In genomic region chr4:57085750-57086400, GRCm38 (mm10) we compare ENCODE assay signal across 30 mouse cellular contexts. TPM values are rescaled to one million over a fixed set of nuclear protein-coding genes. Genes with fewer than 3 reads are reported as not detected.
A peak's percentile ranks its signal among the peaks of the same experiment; 100 is the strongest.
DNase-seq lines count a peak whose midpoint lies in the region; ATAC-seq and TF ChIP-seq lines count a peak whose summit lies in the region.
"Had no signal": no experiment of that assay in that cellular context is flagged by ENCODE, and none has a peak within 500 bp of the region (broad histone marks: within the 10 kb centered on the region; RNA-seq: fewer than 3 reads in every experiment).

No protein-coding gene starts in this region.

- no peak for TF ChIP-seq POLR2A in brain, embryonic 14.5 days (IDR thresholded peaks at IDR 0.05; ENCODE audit: borderline replicate concordance, extremely low read depth, insufficient read depth, insufficient read length, poor library complexity, severe bottlenecking)

- no peak overlapping the region for H3K27ac ChIP-seq in embryonic facial prominence, embryonic 14.5 days (replicated peaks; ENCODE audit: low read depth, low read length)
- H3K27ac ChIP-seq in embryonic facial prominence, embryonic 10.5 days (replicated peaks): no peak overlapping the region
- H3K27ac ChIP-seq in kidney, embryonic 16.5 days (ENCODE audit: low read length): no peak overlapping the region
- H3K27ac ChIP-seq: embryonic facial prominence, embryonic 13.5 days; gastrocnemius, adult 2 months; heart, adult 2 months; hindbrain, embryonic 10.5 days; hindbrain, postnatal 0 days; intestine, embryonic 15.5 days; liver, embryonic 14.5 days; macrophage; midbrain, embryonic 15.5 days; neural tube, embryonic 15.5 days had no signal

- TF ChIP-seq CTCF in brain, embryonic 14.5 days (IDR thresholded peaks at IDR 0.05; ENCODE audit: borderline replicate concordance, extremely low read depth, insufficient read depth, insufficient read length): no peak

- H3K27me3 ChIP-seq in embryonic facial prominence, embryonic 14.5 days (replicated peaks; ENCODE audit: control insufficient read depth, insufficient read depth, low read length): no peaks in the 10 kb centered on the region
- H3K27me3 ChIP-seq in embryonic facial prominence, embryonic 10.5 days (replicated peaks; ENCODE audit: low read depth, poor library complexity, severe bottlenecking): no peaks in the 10 kb centered on the region
- H3K27me3 ChIP-seq in kidney, embryonic 16.5 days (ENCODE audit: insufficient read depth, low read length): no peaks in the 10 kb centered on the region
- H3K27me3 ChIP-seq: CH12.LX; embryonic facial prominence, embryonic 13.5 days; intestine, embryonic 15.5 days; midbrain, embryonic 15.5 days; neural tube, embryonic 15.5 days had no signal

- peak; percentile 73 for ATAC-seq in embryonic facial prominence, embryonic 14.5 days (ENCODE audit: low read depth)
- ATAC-seq in kidney, embryonic 16.5 days (ENCODE audit: low FRiP score, low TSS enrichment): peak; percentile 70
- ATAC-seq: forebrain, embryonic 16.5 days; hindbrain, postnatal 0 days; intestine, embryonic 15.5 days; midbrain, embryonic 15.5 days had no signal

- H3K9me3 ChIP-seq in embryonic facial prominence, embryonic 14.5 days (ENCODE audit: control insufficient read depth, low read length): no peaks in the 10 kb centered on the region
- H3K9me3 ChIP-seq in embryonic facial prominence, embryonic 10.5 days: no peaks in the 10 kb centered on the region
- H3K9me3 ChIP-seq in kidney, embryonic 16.5 days (ENCODE audit: low read length): no peaks in the 10 kb centered on the region
- H3K9me3 ChIP-seq: embryonic facial prominence, embryonic 13.5 days; intestine, embryonic 15.5 days; midbrain, embryonic 15.5 days; neural tube, embryonic 15.5 days had no signal

- H3K4me1 ChIP-seq in embryonic facial prominence, embryonic 14.5 days (ENCODE audit: control insufficient read depth, insufficient read depth, low read length): no peaks in the 10 kb centered on the region; the same call in 1 of the 2 replicates
- peaks cover 20% of the 10 kb centered on the region for H3K4me1 ChIP-seq in embryonic facial prominence, embryonic 10.5 days
- H3K4me1 ChIP-seq in kidney, embryonic 16.5 days (ENCODE audit: insufficient read depth, low read length): peaks cover 5% of the 10 kb centered on the region; the same call in 1 of the 2 replicates
- H3K4me1 ChIP-seq: intestine, embryonic 15.5 days had no signal

- no peak overlapping the region for H3K9ac ChIP-seq in embryonic facial prominence, embryonic 14.5 days (ENCODE audit: low read depth, low read length)
- H3K9ac ChIP-seq in kidney, embryonic 16.5 days (replicated peaks; ENCODE audit: low read length): no peak overlapping the region
- H3K9ac ChIP-seq: embryonic facial prominence, embryonic 13.5 days; intestine, embryonic 15.5 days; liver, embryonic 14.5 days; midbrain, embryonic 15.5 days; neural tube, embryonic 15.5 days had no signal

- 63% methylated on average over 10 of the region's 10 CpGs for WGBS in embryonic facial prominence, embryonic 14.5 days
- 65% methylated on average over 10 of the region's 10 CpGs for WGBS in embryonic facial prominence, embryonic 10.5 days
- WGBS in kidney, embryonic 16.5 days: 50% methylated on average over 10 of the region's 10 CpGs

- no peak overlapping the region for H3K4me2 ChIP-seq in embryonic facial prominence, embryonic 14.5 days (ENCODE audit: low read depth, low read length)
- H3K4me2 ChIP-seq in kidney, embryonic 16.5 days (replicated peaks; ENCODE audit: low read depth, low read length): no peak overlapping the region
- H3K4me2 ChIP-seq: embryonic facial prominence, embryonic 13.5 days; intestine, embryonic 15.5 days; midbrain, embryonic 15.5 days; neural tube, embryonic 15.5 days had no signal

- H3K4me3 ChIP-seq in embryonic facial prominence, embryonic 14.5 days (ENCODE audit: low read depth, low read length): no peak overlapping the region
- no peak overlapping the region for H3K4me3 ChIP-seq in embryonic facial prominence, embryonic 10.5 days
- H3K4me3 ChIP-seq in kidney, embryonic 16.5 days (ENCODE audit: low read length): no peak overlapping the region
- H3K4me3 ChIP-seq: embryonic facial prominence, embryonic 13.5 days; erythroblast, embryonic 14.5 days; gastrocnemius, adult 2 months; heart, adult 2 months; hindbrain, embryonic 10.5 days; intestine, embryonic 15.5 days; midbrain, embryonic 15.5 days; neural tube, embryonic 15.5 days had no signal

- no peaks in the 10 kb centered on the region for H3K36me3 ChIP-seq in embryonic facial prominence, embryonic 14.5 days (ENCODE audit: control insufficient read depth, insufficient read depth, low read length)
- no peaks in the 10 kb centered on the region for H3K36me3 ChIP-seq in embryonic facial prominence, embryonic 10.5 days (replicated peaks)
- H3K36me3 ChIP-seq in kidney, embryonic 16.5 days (ENCODE audit: insufficient read depth, low read length): no peaks in the 10 kb centered on the region
- H3K36me3 ChIP-seq: embryonic facial prominence, embryonic 13.5 days; hindbrain, embryonic 10.5 days; intestine, embryonic 15.5 days; midbrain, embryonic 15.5 days; neural tube, embryonic 15.5 days had no signal

- DNase-seq in embryonic facial prominence, embryonic 14.5 days (ENCODE audit: low spot score): peak; percentile 52
- no peak for DNase-seq in embryonic facial prominence, embryonic 10.5 days (ENCODE audit: low spot score)
- no peak for DNase-seq in kidney, adult 18-20 months
- DNase-seq in brain, embryonic 14.5 days (ENCODE audit: low read depth): peak; percentile 37
- peak; percentile 17 to 32 for DNase-seq in kidney, postnatal 4 days
- no peak for DNase-seq in heart, adult 9 months (ENCODE audit: low spot score in 2 of 2)
- no peak for DNase-seq in T-cell, adult 2 months (ENCODE audit: low spot score)
- DNase-seq: adrenal gland, adult 8-10 months; cerebellum, adult 11 months; cerebellum, adult 9-11 months; embryo, embryonic 11 days; gastrocnemius, adult 2 months; heart, adult 2 months; heart, postnatal 14 days; liver; right cerebral cortex, adult 18-20 months; spleen, adult 18-20 months; thymus, postnatal 14 days had no signal

RNA-seq across cellular contexts. Expression of gene Epb41l4b, which starts 57.4 kb away (rescaled TPM):
- 4.8 and 5.2 TPM in 2 replicates for polyA plus RNA-seq in embryonic facial prominence, embryonic 14.5 days (2014; fragmentation: Nextera tagmentation; extraction: Ambion mirVana)
- polyA plus RNA-seq in embryonic facial prominence, embryonic 10.5 days (2016; fragmentation: Nextera tagmentation; extraction: Ambion mirVana): 1.2 and 1.4 TPM in 2 replicates
- polyA plus RNA-seq in kidney, embryonic 16.5 days (2015; fragmentation: Nextera tagmentation; extraction: Ambion mirVana): 2.0 and 2.5 TPM in 2 replicates
- polyA plus RNA-seq in brain, embryonic 14.5 days (2012; rRNA removed): 5.3 and 8.7 TPM in 2 replicates
- polyA plus RNA-seq: macrophage had no signal

Comparison
In these comparisons a context has a peak if more than half of its experiments do, and no peak if none do; other contexts are left out.
1. DNase-seq: peak in embryonic facial prominence, embryonic 14.5 days (single experiment), brain, embryonic 14.5 days (single experiment) and kidney, postnatal 4 days (2 of 2); none in embryonic facial prominence, embryonic 10.5 days (single experiment), kidney, adult 18-20 months (single experiment), heart, adult 9 months (0 of 2) and T-cell, adult 2 months (single experiment).